Mouse (Mus musculus): ENCODE data around the gene Fam49a. TPM values are rescaled to one million over a fixed set of nuclear protein-coding genes. Genes with fewer than 3 reads are reported as not detected.
"Not testable (repeated sequence)": the region's sequence is repeated elsewhere in the genome, so short reads cannot be mapped to it uniquely, and the experiment has no call there.

Fam49a gene
- polyA plus RNA-seq, 1 experiment, result 6.2 TPM

DNA sequence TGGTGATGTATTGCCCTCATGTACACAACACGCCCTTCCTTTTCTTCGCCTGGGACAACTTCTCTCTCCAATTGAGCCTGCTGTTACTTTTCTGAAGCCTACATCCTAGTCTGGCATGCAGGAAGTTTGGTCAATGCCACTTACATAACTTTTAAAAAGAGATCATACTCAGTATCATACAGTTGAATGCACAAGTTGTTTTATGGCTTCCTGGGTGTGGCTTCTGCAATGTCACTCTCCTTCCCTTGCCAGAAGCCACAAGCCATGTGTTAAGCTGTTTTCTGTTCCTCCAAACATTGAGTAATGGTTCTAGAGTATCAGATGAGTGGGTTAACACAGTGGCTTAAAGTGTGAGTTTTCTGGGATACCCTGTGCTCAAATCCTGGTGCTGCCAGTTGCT, 58.8 kb downstream of the Fam49a start:
- no peak overlapping the region for H3K4me3 ChIP-seq (replicated peaks; ENCODE audit: control insufficient read depth, low read depth, low read length)
- TF ChIP-seq POLR2A (IDR thresholded peaks at IDR 0.05; ENCODE audit: borderline replicate concordance, control insufficient read depth, low read depth, low read length), result no peak
- no peak for TF ChIP-seq CTCF (IDR thresholded peaks at IDR 0.05; ENCODE audit: control insufficient read depth, insufficient read depth, low read length)
- peaks cover 2% of the 10 kb centered on the region; the same call in 1 of the 2 replicates for H3K4me1 ChIP-seq (ENCODE audit: control insufficient read depth, insufficient read depth, low read length)
- H3K27ac ChIP-seq (ENCODE audit: control insufficient read depth, insufficient read depth, low read depth, low read length, poor library complexity), result no peak overlapping the region
- WGBS, result 3% methylated on average over 2 of the region's 2 CpGs

GRCm38 (mm10) chr12:12321111-12321510, 59.2 kb downstream of the Fam49a start:
- WGBS, result 62% methylated on average over 3 of the region's 3 CpGs
- peaks cover 2% of the 10 kb centered on the region; the same call in 1 of the 2 replicates for H3K4me1 ChIP-seq (ENCODE audit: control insufficient read depth, insufficient read depth, low read length)
- no peak overlapping the region for H3K4me3 ChIP-seq (replicated peaks; ENCODE audit: control insufficient read depth, low read depth, low read length)
- TF ChIP-seq POLR2A (IDR thresholded peaks at IDR 0.05; ENCODE audit: borderline replicate concordance, control insufficient read depth, low read depth, low read length), result no peak
- TF ChIP-seq CTCF (IDR thresholded peaks at IDR 0.05; ENCODE audit: control insufficient read depth, insufficient read depth, low read length), result no peak
- no peak overlapping the region for H3K27ac ChIP-seq (ENCODE audit: control insufficient read depth, insufficient read depth, low read depth, low read length, poor library complexity)

DNA sequence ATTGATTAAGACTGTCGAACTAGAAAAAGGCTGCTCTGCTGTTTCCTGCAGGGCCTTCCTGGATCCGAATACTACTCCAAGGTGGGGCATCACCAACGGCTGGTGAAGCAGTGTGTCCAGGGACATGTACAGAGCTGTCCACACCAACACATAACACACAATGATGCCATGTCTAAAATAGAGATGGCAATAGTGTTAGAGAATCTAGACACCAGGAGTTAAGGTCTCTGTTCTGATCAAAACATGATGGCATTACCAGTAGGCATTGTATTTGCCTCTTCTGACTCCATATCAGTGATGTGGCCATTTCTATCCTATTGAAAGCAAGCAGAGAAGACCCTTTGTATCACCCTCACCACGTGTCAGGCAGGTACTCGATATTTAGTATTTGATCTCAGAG, 61.1 kb downstream of the Fam49a start:
- H3K4me1 ChIP-seq (ENCODE audit: control insufficient read depth, insufficient read depth, low read length), result peaks cover 2% of the 10 kb centered on the region; the same call in 1 of the 2 replicates
- no peak for TF ChIP-seq POLR2A (IDR thresholded peaks at IDR 0.05; ENCODE audit: borderline replicate concordance, control insufficient read depth, low read depth, low read length)
- TF ChIP-seq CTCF (IDR thresholded peaks at IDR 0.05; ENCODE audit: control insufficient read depth, insufficient read depth, low read length), result no peak
- 84% methylated on average over 5 of the region's 5 CpGs for WGBS
- no peak overlapping the region for H3K4me3 ChIP-seq (replicated peaks; ENCODE audit: control insufficient read depth, low read depth, low read length)
- H3K27ac ChIP-seq (ENCODE audit: control insufficient read depth, insufficient read depth, low read depth, low read length, poor library complexity), result no peak overlapping the region

- no peak overlapping the region for H3K27ac ChIP-seq (ENCODE audit: control insufficient read depth, insufficient read depth, low read depth, low read length, poor library complexity)
- peaks cover 2% of the 10 kb centered on the region; the same call in 1 of the 2 replicates for H3K4me1 ChIP-seq (ENCODE audit: control insufficient read depth, insufficient read depth, low read length)
- 16% methylated on average over 18 of the region's 18 CpGs for WGBS
- TF ChIP-seq CTCF (IDR thresholded peaks at IDR 0.05; ENCODE audit: control insufficient read depth, insufficient read depth, low read length) (peak; percentile 90), POLR2A (IDR thresholded peaks at IDR 0.05; ENCODE audit: borderline replicate concordance, control insufficient read depth, low read depth, low read length) (no peak)
- H3K4me3 ChIP-seq (replicated peaks; ENCODE audit: control insufficient read depth, low read depth, low read length), result no peak overlapping the region
These were observed 61.8 kb downstream of the Fam49a start for GRCm38 (mm10) chr12:12323616-12324223.

DNA sequence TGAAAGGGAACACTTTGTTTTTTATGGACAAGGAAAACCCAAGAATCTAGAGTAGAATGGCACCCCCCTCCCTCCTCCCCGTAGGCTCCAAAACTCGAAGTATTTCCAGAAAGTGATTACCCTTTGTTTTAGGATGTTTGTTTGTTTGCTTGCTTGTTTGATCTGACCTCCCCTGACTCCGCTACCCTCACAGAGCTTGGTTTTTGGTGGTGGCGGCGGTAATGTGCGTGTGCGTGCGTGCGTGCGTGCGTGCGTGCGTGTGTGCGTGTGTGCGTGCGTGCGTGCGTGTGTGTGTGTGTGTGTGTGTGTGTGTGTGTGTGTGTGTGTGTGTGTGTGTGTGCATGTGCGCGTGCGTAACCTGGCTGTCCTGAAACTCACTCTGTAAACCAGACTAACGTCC, 62.3 kb downstream of the Fam49a start:
- WGBS, result 78% methylated on average over 19 of the region's 22 CpGs
- not testable (repeated sequence) for H3K27ac ChIP-seq (ENCODE audit: control insufficient read depth, insufficient read depth, low read depth, low read length, poor library complexity); H3K4me3 ChIP-seq (replicated peaks; ENCODE audit: control insufficient read depth, low read depth, low read length); H3K4me1 ChIP-seq (ENCODE audit: control insufficient read depth, insufficient read depth, low read length)

DNA sequence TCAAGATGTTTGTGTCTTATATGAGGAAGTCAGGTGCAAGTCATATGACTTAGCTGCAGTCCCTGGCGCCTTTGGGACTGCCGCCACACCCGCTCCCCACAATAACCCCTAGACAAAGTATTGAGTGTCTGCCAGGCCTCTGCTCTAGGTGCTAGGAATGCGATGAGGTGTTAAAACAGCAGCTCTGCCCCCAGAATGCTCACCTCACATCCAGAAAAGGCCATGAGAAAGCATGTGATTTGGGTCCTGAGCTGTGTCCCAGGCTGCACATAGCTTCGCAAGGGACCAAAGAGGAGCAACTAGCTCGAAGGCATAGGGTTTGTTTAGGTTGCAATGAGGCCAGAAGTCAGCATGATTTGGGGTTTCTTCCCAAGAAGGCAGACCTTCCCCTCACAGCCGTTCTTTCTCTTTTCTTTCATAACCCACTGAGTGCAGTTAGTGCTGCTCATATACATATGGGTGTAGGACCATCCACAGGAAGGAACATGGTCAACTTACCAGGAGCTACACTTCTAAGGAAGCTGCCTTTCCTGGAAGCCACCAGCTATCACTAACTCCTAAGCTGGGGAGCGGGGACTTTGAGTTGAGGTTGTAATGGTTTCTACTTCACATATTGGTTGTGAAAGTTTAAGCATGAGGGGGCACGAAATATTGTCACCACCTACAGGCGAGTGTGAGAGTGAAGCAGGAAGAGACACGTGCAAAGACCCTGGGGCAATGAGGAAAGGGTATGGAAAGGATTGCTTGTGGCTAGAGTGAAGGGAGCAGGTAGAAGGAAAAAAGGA, 71.8 kb downstream of the Fam49a start:
- H3K4me3 ChIP-seq (replicated peaks; ENCODE audit: control insufficient read depth, low read depth, low read length), result no peak overlapping the region
- no peaks in the 10 kb centered on the region for H3K4me1 ChIP-seq (ENCODE audit: control insufficient read depth, insufficient read depth, low read length)
- 85% methylated on average over 11 of the region's 11 CpGs for WGBS
- no peak overlapping the region for H3K27ac ChIP-seq (ENCODE audit: control insufficient read depth, insufficient read depth, low read depth, low read length, poor library complexity)
- TF ChIP-seq CTCF (IDR thresholded peaks at IDR 0.05; ENCODE audit: control insufficient read depth, insufficient read depth, low read length) (no peak), POLR2A (IDR thresholded peaks at IDR 0.05; ENCODE audit: borderline replicate concordance, control insufficient read depth, low read depth, low read length) (no peak)

DNA sequence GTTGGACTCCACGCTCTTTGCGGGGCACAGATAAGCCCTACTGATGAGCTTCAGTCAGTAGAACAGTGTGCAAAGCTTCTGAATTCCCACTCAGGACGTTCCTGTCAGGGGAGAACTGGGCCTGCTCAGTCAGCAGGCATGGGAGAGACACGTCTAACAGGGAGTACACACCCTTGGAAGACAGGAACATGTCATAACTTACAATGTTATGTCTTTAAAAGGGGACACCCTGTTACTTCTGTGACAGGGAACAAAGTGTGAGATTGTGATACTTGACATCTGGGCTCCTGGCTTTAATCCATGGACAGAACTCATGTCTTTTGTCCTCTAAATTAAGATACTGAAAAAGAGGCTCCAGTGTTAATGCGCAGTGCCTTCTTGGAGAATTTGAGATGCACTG, 72.5 kb downstream of the Fam49a start:
- H3K4me1 ChIP-seq (ENCODE audit: control insufficient read depth, insufficient read depth, low read length), result no peaks in the 10 kb centered on the region
- WGBS, result 79% methylated on average over 5 of the region's 5 CpGs
- no peak overlapping the region for H3K27ac ChIP-seq (ENCODE audit: control insufficient read depth, insufficient read depth, low read depth, low read length, poor library complexity)
- no peak for TF ChIP-seq POLR2A (IDR thresholded peaks at IDR 0.05; ENCODE audit: borderline replicate concordance, control insufficient read depth, low read depth, low read length)
- TF ChIP-seq CTCF (IDR thresholded peaks at IDR 0.05; ENCODE audit: control insufficient read depth, insufficient read depth, low read length), result no peak
- H3K4me3 ChIP-seq (replicated peaks; ENCODE audit: control insufficient read depth, low read depth, low read length), result no peak overlapping the region

- TF ChIP-seq CTCF (IDR thresholded peaks at IDR 0.05; ENCODE audit: control insufficient read depth, insufficient read depth, low read length) (no peak), POLR2A (IDR thresholded peaks at IDR 0.05; ENCODE audit: borderline replicate concordance, control insufficient read depth, low read depth, low read length) (no peak)
- Histone ChIP-seq H3K4me1 (ENCODE audit: control insufficient read depth, insufficient read depth, low read length) (no peaks in the 10 kb centered on the region), H3K27ac (ENCODE audit: control insufficient read depth, insufficient read depth, low read depth, low read length, poor library complexity) (no peak overlapping the region), H3K4me3 (replicated peaks; ENCODE audit: control insufficient read depth, low read depth, low read length) (no peak overlapping the region)
- WGBS, result 84% methylated on average over 7 of the region's 7 CpGs
These were observed 73.6 kb downstream of the Fam49a start for GRCm38 (mm10) chr12:12335566-12335965.
